ENCODE assay signal across 8 mouse cellular contexts in the genomic region with DNA sequence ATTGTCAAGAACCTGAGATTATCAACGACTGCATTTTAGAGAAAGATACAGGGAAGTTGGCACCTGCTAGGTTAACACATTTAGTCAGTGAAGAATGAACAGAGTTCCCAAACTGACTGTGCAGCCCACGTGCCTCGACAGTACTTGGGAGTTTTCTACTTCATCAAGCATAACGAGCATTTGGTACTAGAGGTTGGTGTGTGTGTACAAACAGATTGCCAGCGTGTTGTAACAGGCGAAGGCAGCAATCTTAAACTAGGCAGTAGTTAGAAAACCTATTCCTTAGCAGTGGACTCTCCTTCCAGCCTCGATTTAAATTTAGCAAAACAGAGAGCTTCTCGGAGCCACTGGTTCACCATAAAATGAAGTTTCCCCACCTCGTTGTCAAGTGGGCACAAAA. TPM values are rescaled to one million over a fixed set of nuclear protein-coding genes. Genes with fewer than 3 reads are reported as not detected.
DNase-seq lines count a peak whose midpoint lies in the region; ATAC-seq and TF ChIP-seq lines count a peak whose summit lies in the region.

No protein-coding gene starts in this region.

- 41% methylated on average over 9 of the region's 9 CpGs for WGBS in forebrain, embryonic 11.5 days
- WGBS in kidney, postnatal 0 days: 16% methylated on average over 9 of the region's 9 CpGs
- 47% methylated on average over 9 of the region's 9 CpGs for WGBS in midbrain, embryonic 11.5 days

- H3K27me3 ChIP-seq in forebrain, embryonic 11.5 days (ENCODE audit: control insufficient read depth, insufficient read depth, low read length): no peaks in the 10 kb centered on the region
- H3K27me3 ChIP-seq in kidney, postnatal 0 days (ENCODE audit: insufficient read depth, low read length): no peaks in the 10 kb centered on the region
- H3K27me3 ChIP-seq in midbrain, embryonic 11.5 days (ENCODE audit: control insufficient read depth, insufficient read depth, low read length): no peaks in the 10 kb centered on the region

- no peak for ATAC-seq in forebrain, embryonic 11.5 days (replicated peaks; ENCODE audit: low FRiP score)
- ATAC-seq in kidney, postnatal 0 days (replicated peaks; ENCODE audit: low FRiP score, low read depth): no peak
- no peak for ATAC-seq in midbrain, embryonic 11.5 days (ENCODE audit: low FRiP score)

- H3K4me3 ChIP-seq in layer of hippocampus, adult 2 months: peak overlapping the region; percentile 81
- H3K4me3 ChIP-seq in forebrain, embryonic 11.5 days (ENCODE audit: low read depth, low read length): peak overlapping the region; percentile 67
- peak overlapping the region; percentile 50 for H3K4me3 ChIP-seq in kidney, postnatal 0 days (replicated peaks; ENCODE audit: low read depth, low read length)
- peak overlapping the region; percentile 69 for H3K4me3 ChIP-seq in midbrain, embryonic 11.5 days (ENCODE audit: low read depth, low read length)

- H3K9ac ChIP-seq in forebrain, embryonic 11.5 days (ENCODE audit: low read length): peak overlapping the region; percentile 95
- peak overlapping the region; percentile 76 for H3K9ac ChIP-seq in kidney, postnatal 0 days (ENCODE audit: low read depth, low read length)
- peak overlapping the region; percentile 95 for H3K9ac ChIP-seq in midbrain, embryonic 11.5 days (ENCODE audit: low read length)

- no peak for TF ChIP-seq CTCF in layer of hippocampus, adult 2 months (conservative IDR thresholded peaks at IDR 0.05)
- TF ChIP-seq CTCF in kidney, postnatal 0 days (IDR thresholded peaks at IDR 0.05; ENCODE audit: low read depth): no peak

- peak overlapping the region; percentile 98 for H3K27ac ChIP-seq in layer of hippocampus, adult 2 months
- peak overlapping the region; percentile 96 for H3K27ac ChIP-seq in forebrain, embryonic 11.5 days (ENCODE audit: low read depth, low read length)
- peak overlapping the region; percentile 96 for H3K27ac ChIP-seq in kidney, postnatal 0 days
- H3K27ac ChIP-seq in midbrain, embryonic 11.5 days (ENCODE audit: low read depth, low read length): peak overlapping the region; percentile 96

- H3K4me2 ChIP-seq in forebrain, embryonic 11.5 days (ENCODE audit: low read depth, low read length, severe bottlenecking): peak overlapping the region; percentile 85
- H3K4me2 ChIP-seq in kidney, postnatal 0 days (ENCODE audit: low read length): peak overlapping the region; percentile 70
- peak overlapping the region; percentile 77 for H3K4me2 ChIP-seq in midbrain, embryonic 11.5 days

- no peaks in the 10 kb centered on the region for H3K9me3 ChIP-seq in forebrain, embryonic 11.5 days (ENCODE audit: control insufficient read depth, low read length)
- H3K9me3 ChIP-seq in kidney, postnatal 0 days (replicated peaks; ENCODE audit: low read length): no peaks in the 10 kb centered on the region
- H3K9me3 ChIP-seq in midbrain, embryonic 11.5 days (ENCODE audit: control insufficient read depth, low read length): no peaks in the 10 kb centered on the region

- no peaks in the 10 kb centered on the region for H3K36me3 ChIP-seq in forebrain, embryonic 11.5 days (ENCODE audit: control insufficient read depth, insufficient read depth, low read length)
- H3K36me3 ChIP-seq in kidney, postnatal 0 days (ENCODE audit: insufficient read depth, low read length): no peaks in the 10 kb centered on the region
- H3K36me3 ChIP-seq in midbrain, embryonic 11.5 days (ENCODE audit: control insufficient read depth, insufficient read depth, low read length): no peaks in the 10 kb centered on the region

- DNase-seq in layer of hippocampus, adult 2 months (ENCODE audit: low spot score in 2 of 2): peak; percentile 13 to 21
- no peak for DNase-seq in layer of hippocampus, postnatal 25 days (ENCODE audit: extremely low spot score in 1 of 2, low spot score in 1 of 2)
- DNase-seq in MN1 (ENCODE audit: low spot score): peak; percentile 27
- no peak for DNase-seq in forebrain, embryonic 11.5 days (ENCODE audit: low spot score)
- peak; percentile 55 for DNase-seq in kidney, postnatal 0 days (ENCODE audit: low spot score)
- DNase-seq in midbrain, embryonic 11.5 days (ENCODE audit: low spot score, missing footprints): no peak
- DNase-seq in spleen, postnatal 4 days (ENCODE audit: low spot score in 2 of 2): no peak
- DNase-seq in cerebellum, adult 18-20 months: no peak

- no peaks in the 10 kb centered on the region; the same call in 1 of the 2 replicates for H3K4me1 ChIP-seq in forebrain, embryonic 11.5 days (replicated peaks; ENCODE audit: control insufficient read depth, insufficient read depth, low read length)
- no peaks in the 10 kb centered on the region for H3K4me1 ChIP-seq in kidney, postnatal 0 days (replicated peaks; ENCODE audit: insufficient read depth, low read length)
- peaks cover 6% of the 10 kb centered on the region for H3K4me1 ChIP-seq in midbrain, embryonic 11.5 days (ENCODE audit: control insufficient read depth, insufficient read depth, low read length)

RNA-seq across cellular contexts. Expression of a gene that starts 38.7 kb away (rescaled TPM):
- total RNA-seq in layer of hippocampus, adult 2 months (2021): 100 to 1,000 TPM; 596 to 633 TPM
- total RNA-seq in layer of hippocampus, postnatal 25 days (2021): 100 to 1,000 TPM; 649 to 659 TPM
- 1,722 and 1,856 TPM in 2 replicates for polyA plus RNA-seq in forebrain, embryonic 11.5 days (2014; fragmentation: Nextera tagmentation; extraction: Ambion mirVana)
- 603 and 664 TPM in 2 replicates for polyA plus RNA-seq in kidney, postnatal 0 days (2015; fragmentation: Nextera tagmentation; extraction: Ambion mirVana)
- 2,057 and 2,255 TPM in 2 replicates for polyA plus RNA-seq in midbrain, embryonic 11.5 days (2014; fragmentation: Nextera tagmentation; extraction: Ambion mirVana)

Comparison
In these comparisons a context has a peak if more than half of its experiments do, and no peak if none do; other contexts are left out.
1. DNase-seq: peak in layer of hippocampus, adult 2 months (2 of 2), MN1 (single experiment) and kidney, postnatal 0 days (single experiment); none in layer of hippocampus, postnatal 25 days (0 of 2), forebrain, embryonic 11.5 days (single experiment), midbrain, embryonic 11.5 days (single experiment), spleen, postnatal 4 days (0 of 2) and cerebellum, adult 18-20 months (0 of 2).
2. Peak in every context shown above with its lines, with median percentiles within 50 percentile points of each other: H3K27ac ChIP-seq, H3K4me3 ChIP-seq, H3K4me2 ChIP-seq and H3K9ac ChIP-seq.